Mouse (Mus musculus): Measurements from ENCODE around the gene Car8. TPM values are rescaled to one million over a fixed set of nuclear protein-coding genes. Genes with fewer than 3 reads are reported as not detected.

Gene Car8
- polyA plus RNA-seq (2012; rRNA removed): 0.09 and 0.24 TPM in 2 replicates

GRCm38 (mm10) chr4:8238560-8239305, at the start of gene Car8:
TSS of gene Car8 (minus strand) at chr4:8239041.

